Mouse (Mus musculus) liver, embryonic 14 days (tissue): ENCODE data around the gene Prelid3b. TPM values are rescaled to one million over a fixed set of nuclear protein-coding genes. Genes with fewer than 3 reads are reported as not detected.

Experiments used
- polyA plus RNA-seq: library from polyadenylated mRNA; depleted of rRNA; stranded (reverse); fragments of >200 nt; gene quantifications from 2 replicates; pipeline ENCODE4 v1.2.3, GENCODE M21; 2012; rRNA removed

The Prelid3b gene
- 58.4 and 65.2 TPM in 2 replicates for polyA plus RNA-seq

GRCm38 (mm10) chr2:174472818-174473549 is at the start of gene Prelid3b:
Prelid3b (minus strand) TSS chr2:174473081.

GRCm38 (mm10) chr2:174463789-174464523 is 8.9 kb downstream of the Prelid3b start, which contains the start of gene Atp5e:
Atp5e (minus strand) TSS chr2:174464105.

DNA sequence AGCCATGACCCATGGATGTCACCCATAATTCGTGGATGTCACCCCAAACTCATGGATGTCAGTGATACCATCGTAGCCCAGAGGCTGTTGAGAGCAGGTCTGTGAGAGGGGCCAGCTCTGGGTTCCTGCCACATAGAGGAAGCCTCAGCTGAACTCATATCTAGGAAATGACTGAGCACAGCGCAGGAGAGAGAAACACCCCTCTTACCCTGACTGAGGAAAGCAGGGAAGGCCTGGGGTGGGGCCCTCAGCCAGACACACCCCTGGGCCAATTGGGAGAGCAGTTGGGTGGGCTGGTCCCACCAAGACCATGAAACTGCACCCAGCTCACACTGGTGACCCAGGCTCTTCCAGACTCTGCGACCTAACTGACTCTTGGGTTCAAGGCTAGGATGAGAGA is 22.5 kb downstream of the Prelid3b start, which contains the start of gene Tubb1:
Gene Tubb1, plus strand, starts transcription at position 343 of the 400 bp plus-strand sequence.

GRCm38 (mm10) chr2:174438737-174439449 is 34.0 kb downstream of the Prelid3b start, which contains the start of gene Ctsz:
Ctsz (minus strand) TSS chr2:174439039.

GRCm38 (mm10) chr2:174415731-174416310 is 57.1 kb downstream of the Prelid3b start, which contains the start of gene Nelfcd:
Nelfcd (plus strand) TSS chr2:174415804.

Other genes starting within 250 kb of the Prelid3b start
- 283 and 312 TPM in 2 replicates for gene Gnas, start 188.8 kb downstream of the Prelid3b start, polyA plus RNA-seq
- gene Gm20721, start 126.4 kb downstream of the Prelid3b start, polyA plus RNA-seq: 0.60 and 1.0 TPM in 2 replicates
- 51.8 and 57.6 TPM in 2 replicates for gene Nelfcd, start 57.3 kb downstream of the Prelid3b start, polyA plus RNA-seq
- gene Ctsz, start 34.0 kb downstream of the Prelid3b start, polyA plus RNA-seq: 65.9 and 73.7 TPM in 2 replicates
- 24.7 and 26.0 TPM in 2 replicates for gene Tubb1, start 22.4 kb downstream of the Prelid3b start, polyA plus RNA-seq
- 223 and 249 TPM in 2 replicates for gene Atp5e, start 9.0 kb downstream of the Prelid3b start, polyA plus RNA-seq
- 0.02 and 0.05 TPM in 2 replicates for gene Zfp831, start 170.5 kb upstream of the Prelid3b start, polyA plus RNA-seq